Mouse (Mus musculus): ENCODE results near the gene 9530053A07Rik.

9530053A07Rik gene

DNA sequence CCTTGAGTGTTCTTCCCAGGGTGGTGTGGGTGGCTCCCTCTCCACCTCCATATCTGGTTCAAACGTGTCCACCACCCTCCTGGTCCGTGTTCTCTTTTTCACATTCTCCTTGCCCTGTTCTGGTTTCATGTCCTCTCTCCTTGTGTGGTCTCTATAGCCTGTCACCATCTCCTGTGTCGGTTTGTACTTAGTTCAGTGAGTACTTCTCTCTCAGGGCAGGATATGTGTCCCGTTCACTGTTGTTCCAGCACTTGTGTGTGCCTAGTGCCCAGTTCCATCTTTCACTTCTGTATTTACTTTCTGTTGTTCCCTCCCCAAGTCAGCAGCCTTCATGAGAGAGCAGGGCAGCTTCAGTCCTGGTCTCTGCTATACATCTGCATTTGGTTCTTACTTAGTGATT, 46.1 kb downstream of the 9530053A07Rik start:
- DNase-seq = no peak

- DNase-seq = peak; percentile 96
Observed at GRCm38 (mm10) chr7:28179228-28179627, 50.0 kb downstream of the 9530053A07Rik start, which contains the start of gene Dyrk1b. Gene Dyrk1b, plus strand, starts transcription at chr7:28179469.

DNA sequence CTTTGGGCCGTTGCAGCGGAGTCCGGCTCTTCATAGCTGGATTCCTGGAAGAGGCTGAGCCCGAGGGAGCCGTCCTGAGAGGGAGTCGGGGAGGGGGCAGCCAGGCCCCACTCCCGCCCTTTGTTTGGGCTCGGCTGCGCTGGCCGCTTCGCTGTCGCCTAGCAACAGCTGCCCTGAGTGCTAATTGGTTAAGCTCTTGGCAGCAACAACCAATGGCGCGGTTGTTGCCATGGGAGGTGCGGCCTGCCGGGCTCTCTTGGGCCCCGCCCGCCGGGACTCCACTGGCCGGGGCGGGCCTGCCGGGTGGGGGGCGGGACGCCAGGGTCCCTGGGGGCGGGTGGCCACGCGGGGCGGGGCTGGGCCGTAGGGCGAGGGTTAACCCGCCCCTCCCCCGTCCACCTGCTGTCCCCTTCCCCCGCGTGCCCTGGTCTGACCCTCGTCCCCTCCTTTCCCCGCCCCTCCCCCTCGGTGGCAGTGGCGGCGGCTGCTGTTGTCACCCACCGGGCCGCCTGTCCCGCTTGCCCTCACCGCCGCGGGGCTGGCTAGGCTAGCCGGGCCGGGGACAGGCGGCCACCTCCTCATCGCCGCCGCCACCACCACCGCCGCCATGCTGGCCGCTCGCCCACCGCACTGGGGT, 50.6 kb downstream of the 9530053A07Rik start:
- DNase-seq = peak; percentile 95

- peak; percentile 66 for DNase-seq
Observed at GRCm38 (mm10) chr7:28180890-28181289, 51.6 kb downstream of the 9530053A07Rik start.

DNA sequence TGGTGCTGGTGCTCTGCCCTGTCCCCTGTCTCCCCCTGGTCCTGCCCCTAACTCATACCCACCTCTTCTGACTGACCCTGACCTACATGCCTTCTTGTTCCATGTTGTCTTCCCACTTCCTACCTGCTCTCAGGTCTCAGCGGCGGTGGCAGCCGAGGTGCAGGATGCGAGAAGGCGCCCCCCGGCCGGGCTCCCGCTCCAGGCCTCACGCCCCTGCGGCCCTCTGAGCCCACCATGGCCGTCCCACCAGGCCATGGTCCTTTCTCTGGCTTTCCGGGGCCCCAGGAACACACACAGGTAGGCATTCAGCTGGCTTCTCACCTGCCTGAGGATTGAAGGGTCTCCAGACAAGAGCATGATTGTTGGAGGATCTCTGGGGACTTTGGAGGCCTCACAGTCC, 52.1 kb downstream of the 9530053A07Rik start:
- no peak for DNase-seq

DNA sequence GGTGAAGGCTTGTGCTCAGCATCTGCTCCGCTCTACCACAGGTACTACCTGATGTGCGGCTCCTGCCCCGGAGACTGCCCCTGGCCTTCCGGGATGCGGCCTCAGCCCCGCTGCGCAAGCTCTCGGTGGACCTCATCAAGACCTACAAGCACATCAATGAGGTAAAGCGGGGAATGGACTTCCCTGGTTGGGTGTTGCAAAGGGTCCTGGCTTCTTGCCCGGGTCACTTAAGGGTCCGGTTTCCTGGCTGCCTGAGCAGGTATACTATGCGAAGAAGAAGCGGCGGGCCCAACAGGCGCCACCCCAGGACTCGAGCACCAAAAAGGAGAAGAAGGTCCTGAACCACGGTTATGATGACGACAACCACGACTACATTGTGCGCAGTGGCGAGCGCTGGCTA, 53.1 kb downstream of the 9530053A07Rik start:
- DNase-seq = no peak

GRCm38 (mm10) chr7:28185884-28186283, 56.6 kb downstream of the 9530053A07Rik start:
- DNase-seq = no peak

DNA sequence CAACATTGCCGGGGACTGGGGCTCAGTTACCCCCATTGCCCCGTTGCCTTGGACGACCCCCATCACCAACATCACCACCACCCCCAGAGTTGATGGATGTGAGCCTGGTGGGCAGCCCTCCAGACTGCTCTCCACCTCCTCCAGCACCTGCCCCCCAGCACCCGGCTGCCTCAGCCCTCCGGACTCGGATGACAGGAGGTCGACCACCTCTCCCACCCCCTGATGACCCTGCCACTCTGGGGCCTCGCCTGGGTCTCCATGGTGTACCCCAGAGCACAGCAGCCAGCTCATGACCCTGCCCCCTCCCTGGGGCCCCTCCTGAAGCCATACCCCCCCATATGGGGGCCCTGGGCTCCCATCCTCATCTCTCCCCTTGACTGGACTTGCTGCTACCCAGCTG, 57.4 kb downstream of the 9530053A07Rik start:
- no peak for DNase-seq

DNA sequence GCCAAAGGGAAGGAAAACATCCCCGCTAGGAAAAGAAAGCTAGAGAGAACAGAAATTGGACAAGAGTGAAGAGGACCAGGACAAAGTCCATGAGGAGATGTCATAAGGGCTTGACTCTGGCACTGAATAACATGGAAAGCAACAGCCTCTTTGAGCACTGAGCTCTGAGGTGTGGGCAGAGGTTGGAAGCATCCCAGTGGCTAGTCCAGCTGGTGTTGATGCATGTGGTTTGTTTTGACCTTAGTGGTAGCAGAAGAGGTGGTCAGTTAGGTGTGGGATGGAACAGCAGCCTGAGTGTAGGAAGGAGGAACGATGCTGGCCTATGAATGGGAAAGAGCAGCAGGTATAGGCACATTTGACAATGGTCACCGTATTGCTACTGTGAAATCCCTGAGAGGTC, 62.2 kb downstream of the 9530053A07Rik start:
- DNase-seq = no peak

GRCm38 (mm10) chr7:28191903-28192302, 62.6 kb downstream of the 9530053A07Rik start:
- DNase-seq = no peak

- DNase-seq = no peak
Observed at GRCm38 (mm10) chr7:28195414-28196098, 66.3 kb downstream of the 9530053A07Rik start.

- no peak for DNase-seq
Observed at GRCm38 (mm10) chr7:28196528-28196927, 67.3 kb downstream of the 9530053A07Rik start.

DNA sequence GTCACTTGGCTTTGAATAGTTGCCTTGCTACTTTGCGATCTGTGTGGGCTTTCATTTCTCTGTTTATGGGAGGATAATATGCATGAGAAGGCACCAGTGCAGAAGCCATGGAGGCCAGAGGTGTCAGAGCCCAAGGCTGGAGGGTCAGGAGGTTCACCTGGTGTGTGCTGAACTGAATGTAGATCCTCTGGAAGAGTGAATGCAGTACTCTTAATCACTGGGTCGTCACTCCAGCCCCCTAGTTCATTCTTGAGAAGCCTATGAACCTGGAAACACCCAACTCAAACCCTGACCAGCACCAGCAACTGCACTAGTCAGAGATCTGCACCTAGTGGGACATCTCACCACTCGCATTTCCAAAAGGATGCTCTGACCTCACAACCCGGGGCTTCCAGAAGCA, 69.8 kb downstream of the 9530053A07Rik start:
- no peak for DNase-seq

DNA sequence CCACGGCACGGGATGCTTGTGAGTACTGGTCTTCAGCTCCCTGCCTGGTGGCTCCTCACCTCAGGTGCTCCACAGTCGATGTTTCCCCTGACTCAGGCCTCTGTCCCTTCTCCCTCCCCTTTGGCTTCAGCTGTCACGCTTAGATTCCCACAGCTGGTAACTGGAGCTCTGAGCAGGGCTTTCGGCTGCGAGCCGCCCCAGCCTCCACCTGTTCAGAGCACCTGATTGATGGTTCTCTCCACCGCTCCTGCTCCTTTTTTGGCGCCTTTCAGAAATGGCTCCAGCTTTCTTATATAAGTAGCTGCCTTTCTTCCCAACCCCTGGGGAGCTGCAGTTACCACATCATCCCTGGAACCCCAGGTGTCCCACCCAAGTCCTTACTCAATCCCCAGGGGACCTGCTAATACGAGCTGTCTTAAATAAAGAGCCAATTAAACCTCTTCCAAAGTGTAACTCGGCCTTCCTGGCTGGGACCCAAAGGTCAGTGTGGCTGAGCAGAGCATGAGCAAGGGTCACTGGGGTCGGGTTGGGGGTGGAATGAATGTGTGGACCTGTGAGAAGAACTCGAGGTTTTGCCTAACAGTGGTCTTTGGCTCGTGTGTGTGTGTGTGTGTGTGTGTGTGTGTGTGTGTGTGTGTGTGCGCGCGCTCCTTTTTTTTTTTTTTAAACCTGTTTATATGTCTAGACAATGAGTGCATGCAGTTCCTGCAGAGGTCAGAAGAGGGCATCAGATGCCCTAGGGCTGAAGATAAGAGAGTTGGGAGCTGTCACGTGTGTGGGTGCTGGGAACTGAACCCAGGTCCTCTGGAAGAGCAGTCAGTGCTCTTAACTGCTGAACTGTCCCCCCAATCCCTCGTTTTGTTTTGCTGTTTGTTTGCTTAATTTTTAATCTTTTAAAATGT, 74.2 kb downstream of the 9530053A07Rik start:
- DNase-seq = peak; percentile 27

DNA sequence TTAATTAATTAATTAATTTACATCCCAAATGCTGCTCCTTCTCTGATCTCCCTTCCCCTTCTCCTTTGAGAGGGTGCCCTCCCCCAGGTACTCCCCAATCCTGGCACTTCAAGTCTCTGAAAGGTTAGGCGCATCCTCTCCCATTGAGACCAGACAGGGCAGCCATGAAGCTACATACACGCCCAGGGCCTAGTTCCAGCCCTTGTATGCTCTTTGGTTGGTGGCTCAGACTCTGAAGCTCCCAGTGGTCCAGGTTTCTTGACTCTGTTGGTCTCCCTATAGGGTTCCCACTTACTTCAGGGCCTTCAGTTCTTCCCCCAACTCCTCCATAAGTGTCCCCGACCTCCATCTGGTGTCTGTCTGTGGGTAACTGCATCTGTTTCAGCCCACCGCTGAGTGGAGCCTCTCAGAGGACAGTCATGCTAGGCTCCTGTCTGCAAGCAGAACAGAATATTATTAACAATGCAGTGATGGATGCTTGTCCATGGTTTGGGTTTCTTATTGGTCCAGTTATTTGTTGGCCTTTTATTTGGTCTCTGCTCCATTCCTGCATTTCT, 76.9 kb downstream of the 9530053A07Rik start:
- DNase-seq = no peak

DNA sequence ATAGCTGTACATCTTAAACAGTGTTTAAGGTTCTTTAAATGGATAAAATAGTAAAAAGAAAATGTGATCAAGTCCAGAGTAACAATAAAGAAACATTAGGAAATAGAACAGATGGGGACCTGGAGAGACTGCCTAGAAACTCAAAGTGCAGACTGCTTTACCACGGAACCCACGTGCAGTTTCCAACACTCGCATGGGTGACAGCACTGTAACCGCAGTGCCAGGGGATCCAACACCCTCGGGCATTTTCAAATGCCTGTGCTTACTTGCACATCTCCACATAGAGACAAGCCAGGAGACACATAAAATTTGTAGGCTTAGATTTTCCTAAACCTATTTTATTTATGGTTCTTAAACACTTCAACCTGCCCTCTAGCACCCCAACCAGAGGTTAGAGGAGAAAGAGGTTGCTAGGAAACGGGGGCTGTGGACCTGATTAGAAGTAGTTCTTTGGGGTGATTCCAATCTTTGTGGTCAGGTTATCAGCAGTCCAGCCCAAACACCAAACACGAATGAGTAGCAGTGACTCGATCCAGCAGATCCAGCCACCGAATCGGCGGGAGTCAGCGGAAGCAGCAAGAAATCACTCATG, 79.2 kb downstream of the 9530053A07Rik start:
- DNase-seq = no peak

GRCm38 (mm10) chr7:28208988-28209508, 79.8 kb downstream of the 9530053A07Rik start:
- DNase-seq = peak; percentile 52

DNA sequence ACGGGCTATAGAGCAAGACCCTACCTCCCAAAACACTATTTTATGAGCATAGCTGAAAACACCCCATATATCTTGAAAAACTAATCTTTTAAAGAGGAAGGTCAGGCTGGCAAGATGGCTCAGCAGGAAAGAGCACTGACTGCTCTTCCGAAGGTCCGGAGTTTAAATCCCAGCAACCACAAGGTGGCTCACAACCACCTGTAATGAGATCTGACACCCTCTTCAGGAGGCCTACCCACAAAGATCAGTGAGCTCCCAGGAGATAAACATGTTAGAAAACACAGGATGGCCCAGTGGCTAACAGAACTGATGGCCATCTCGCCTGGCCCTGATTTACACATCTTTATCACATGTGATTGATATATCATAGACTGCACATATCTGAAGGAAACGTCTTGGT, 81.5 kb downstream of the 9530053A07Rik start:
- DNase-seq = no peak

DNA sequence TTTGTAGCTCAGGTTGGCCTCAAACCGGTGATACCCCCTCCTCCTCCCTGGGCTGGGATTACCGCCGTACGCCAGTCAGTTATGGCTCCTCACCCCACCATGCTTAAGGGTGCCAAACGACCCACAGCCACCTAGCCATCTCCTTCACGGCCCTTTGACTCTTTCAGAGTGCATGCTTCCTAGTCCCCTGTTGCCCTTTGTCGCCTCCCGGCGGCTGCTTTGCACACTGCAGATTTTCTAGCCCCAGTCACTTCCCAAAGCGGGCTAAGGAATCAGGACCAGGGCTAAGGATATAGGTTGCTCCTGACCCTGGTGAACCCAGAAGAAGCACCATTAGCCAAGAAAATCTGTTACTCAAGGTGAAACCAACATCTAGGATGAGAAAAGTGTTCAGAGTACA, 84.9 kb downstream of the 9530053A07Rik start:
- DNase-seq = peak; percentile 56
